Mouse (Mus musculus): ENCODE measurements at regions not wholly inside any gene's neighbourhood (a gene's known extent, or its start where the extent isn't known, plus 50 kb on each side); places are given as distances from the start of the nearest gene placed in this dataset.

DNA sequence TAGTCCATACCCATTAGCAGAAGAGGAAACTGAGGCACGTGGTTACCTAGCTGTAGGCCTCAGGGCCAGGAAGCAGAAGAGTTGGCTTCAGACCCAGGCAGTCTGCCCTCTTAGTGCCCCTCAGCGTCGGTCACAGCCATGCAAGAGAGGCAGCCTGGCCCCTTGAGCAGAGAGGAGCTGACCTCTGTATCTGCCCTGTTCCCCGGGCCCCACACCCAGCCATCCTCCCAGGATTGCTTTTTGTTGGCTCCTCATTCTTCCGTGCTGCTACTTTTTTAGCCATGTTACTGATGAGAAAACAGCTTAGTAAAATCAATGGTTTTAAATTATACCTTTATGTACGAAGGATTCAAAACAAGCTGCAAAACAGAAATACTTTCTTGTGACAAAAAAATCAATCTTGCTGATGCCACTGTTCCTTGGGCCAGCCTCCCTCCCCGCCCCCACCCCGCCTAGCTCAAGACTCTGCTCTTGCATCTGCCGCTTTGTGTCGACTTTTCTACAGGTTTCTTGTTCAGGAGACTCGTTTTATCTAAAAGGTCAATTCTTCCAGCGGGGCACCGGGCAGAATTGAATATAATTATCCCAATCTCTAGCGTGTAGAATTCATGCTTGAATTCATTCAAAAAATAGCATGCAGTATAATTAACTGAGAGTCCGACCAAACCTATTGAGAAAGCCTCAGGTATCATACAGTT lies 70.8 kb downstream of the Sall1 start:
- Histone ChIP-seq H3K4me3 (replicated peaks; ENCODE audit: extremely low read depth, low read depth, low read length) (no peak overlapping the region), H3K4me1 (ENCODE audit: control insufficient read depth, insufficient read depth, low read length) (no peaks in the 10 kb centered on the region)
- TF ChIP-seq CTCF (IDR thresholded peaks at IDR 0.05; ENCODE audit: insufficient read depth, low read length) (no peak), POLR2A (IDR thresholded peaks at IDR 0.05; ENCODE audit: borderline replicate concordance, extremely low read depth, low read depth, low read length) (no peak)
- WGBS: 65% methylated on average over 15 of the region's 15 CpGs
- no peak for DNase-seq

DNA sequence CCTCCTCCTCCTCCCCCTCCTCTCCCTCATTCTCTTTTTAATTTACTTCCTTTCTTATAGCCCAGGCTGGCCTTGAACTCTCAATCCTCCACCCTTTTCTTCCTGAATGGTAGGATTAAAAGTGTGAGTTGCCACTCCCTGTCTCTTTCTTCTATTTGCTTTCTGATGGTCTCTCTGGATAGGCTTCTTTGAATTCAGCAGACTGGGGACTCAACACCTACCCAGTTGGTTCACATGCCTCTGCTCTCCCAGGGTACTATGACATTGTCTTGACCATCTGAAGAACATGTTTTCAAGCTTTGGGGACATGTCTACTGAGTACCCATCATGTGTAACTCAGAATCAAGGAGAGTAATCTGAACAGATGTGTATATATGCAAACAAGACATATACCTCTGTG lies 85.1 kb downstream of the Sall1 start:
- TF ChIP-seq CTCF (IDR thresholded peaks at IDR 0.05; ENCODE audit: insufficient read depth, low read length): no peak
- TF ChIP-seq POLR2A (IDR thresholded peaks at IDR 0.05; ENCODE audit: borderline replicate concordance, extremely low read depth, low read depth, low read length): no peak
- no peak for DNase-seq
- no peak overlapping the region for H3K4me3 ChIP-seq (replicated peaks; ENCODE audit: extremely low read depth, low read depth, low read length)
- H3K4me1 ChIP-seq (ENCODE audit: control insufficient read depth, insufficient read depth, low read length): no peaks in the 10 kb centered on the region

DNA sequence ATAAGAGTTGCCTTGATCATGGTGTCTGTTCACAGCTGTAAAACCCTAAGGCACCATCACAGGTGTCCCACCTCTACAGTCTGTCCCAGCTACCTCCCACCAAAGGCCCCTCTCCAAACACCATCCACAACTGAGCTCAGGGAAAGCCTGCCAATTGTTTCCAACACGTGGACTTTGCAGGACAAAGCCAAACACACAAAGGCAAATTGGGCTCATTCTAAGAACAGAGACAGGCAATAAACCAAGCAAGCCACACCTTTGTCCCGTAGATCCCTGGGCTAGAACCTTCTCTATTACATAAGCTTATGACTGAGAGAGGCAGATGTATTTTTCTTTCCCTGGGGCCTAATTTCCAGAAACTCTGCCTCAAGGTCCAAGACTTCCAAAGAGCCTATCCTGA lies 90.8 kb downstream of the Sall1 start:
- DNase-seq: no peak
- no peak overlapping the region for H3K4me3 ChIP-seq (replicated peaks; ENCODE audit: extremely low read depth, low read depth, low read length)
- TF ChIP-seq POLR2A (IDR thresholded peaks at IDR 0.05; ENCODE audit: borderline replicate concordance, extremely low read depth, low read depth, low read length) (no peak), CTCF (IDR thresholded peaks at IDR 0.05; ENCODE audit: insufficient read depth, low read length) (no peak)
- 66% methylated on average over 2 of the region's 2 CpGs for WGBS
- no peaks in the 10 kb centered on the region for H3K4me1 ChIP-seq (ENCODE audit: control insufficient read depth, insufficient read depth, low read length)

DNA sequence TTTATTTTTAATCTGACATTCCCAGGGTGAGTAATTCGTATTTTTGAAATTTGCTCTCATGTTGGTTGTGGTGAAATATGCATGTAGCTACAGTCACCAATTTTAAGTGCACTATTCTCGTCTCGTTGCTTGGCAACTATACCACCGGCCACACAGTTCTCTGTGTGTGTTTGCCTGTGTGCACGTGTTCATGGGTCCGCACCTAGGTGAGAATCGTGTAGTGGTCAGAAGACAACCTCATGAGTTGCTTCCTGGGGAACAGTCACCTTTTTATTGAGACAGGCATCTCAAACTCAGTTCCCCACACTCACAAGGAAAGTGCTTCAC lies 92.2 kb downstream of the Sall1 start:
- TF ChIP-seq POLR2A (IDR thresholded peaks at IDR 0.05; ENCODE audit: borderline replicate concordance, extremely low read depth, low read depth, low read length): no peak
- no peak for TF ChIP-seq CTCF (IDR thresholded peaks at IDR 0.05; ENCODE audit: insufficient read depth, low read length)
- Histone ChIP-seq H3K4me3 (replicated peaks; ENCODE audit: extremely low read depth, low read depth, low read length) (no peak overlapping the region), H3K4me1 (ENCODE audit: control insufficient read depth, insufficient read depth, low read length) (no peaks in the 10 kb centered on the region)
- 70% methylated on average over 7 of the region's 7 CpGs for WGBS
- no peak for DNase-seq

DNA sequence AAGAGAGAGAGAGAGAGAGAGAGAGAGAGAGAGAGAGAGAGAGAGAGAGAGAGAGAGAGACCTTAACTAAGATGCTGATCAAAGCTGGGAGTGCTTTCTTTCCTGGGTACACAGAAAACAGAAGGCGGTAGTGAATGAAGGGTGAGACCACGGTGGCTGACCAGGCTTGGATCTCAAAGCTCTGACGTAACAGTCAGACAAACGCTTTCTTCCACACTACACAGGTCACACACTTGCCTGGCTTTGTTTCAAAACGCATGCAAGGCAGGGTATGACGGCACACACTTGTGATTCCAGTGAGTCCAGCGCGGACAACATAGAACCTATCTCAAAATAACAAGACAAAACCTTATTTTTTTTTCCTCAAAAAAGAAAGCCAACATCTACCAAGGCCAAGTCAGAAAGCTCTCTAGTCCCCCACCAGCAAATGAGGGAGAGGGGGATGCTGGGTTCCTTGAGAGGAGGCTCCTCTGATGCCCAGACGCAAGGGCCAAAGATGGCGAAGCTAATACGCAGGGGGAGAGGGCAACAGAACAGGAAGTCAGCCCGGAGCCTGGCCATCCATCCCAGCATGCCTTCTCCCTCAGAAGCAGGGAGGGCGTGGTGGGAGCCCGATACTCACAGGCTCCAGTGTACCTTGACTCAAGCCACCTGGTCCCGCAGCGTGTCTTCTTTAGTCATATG lies 92.7 kb downstream of the Sall1 start:
- DNase-seq: no peak
- 74% methylated on average over 16 of the region's 16 CpGs for WGBS
- no peak for TF ChIP-seq CTCF (IDR thresholded peaks at IDR 0.05; ENCODE audit: insufficient read depth, low read length)
- TF ChIP-seq POLR2A (IDR thresholded peaks at IDR 0.05; ENCODE audit: borderline replicate concordance, extremely low read depth, low read depth, low read length): no peak
- H3K4me3 ChIP-seq (replicated peaks; ENCODE audit: extremely low read depth, low read depth, low read length): no peak overlapping the region
- no peaks in the 10 kb centered on the region for H3K4me1 ChIP-seq (ENCODE audit: control insufficient read depth, insufficient read depth, low read length)

DNA sequence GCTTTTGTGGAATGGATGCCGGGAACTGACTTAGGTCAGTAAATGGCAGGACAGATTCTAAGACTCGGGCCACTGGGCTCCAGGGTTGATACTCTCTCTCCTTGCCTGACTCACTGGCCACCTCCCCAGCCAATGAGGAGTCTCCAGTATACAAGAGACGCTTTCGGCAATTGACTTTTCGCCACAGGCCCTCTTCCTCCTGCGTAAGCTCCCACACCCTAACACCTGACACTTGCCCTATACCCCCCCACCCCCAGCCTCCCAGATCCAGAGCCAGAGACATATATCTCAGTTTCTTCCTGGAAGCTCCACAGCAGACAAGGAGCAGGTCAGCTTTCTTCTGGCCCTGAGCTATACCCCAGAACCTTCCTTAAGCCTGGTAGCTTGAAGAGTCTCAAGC lies 94.0 kb downstream of the Sall1 start:
- DNase-seq: no peak
- H3K4me3 ChIP-seq (replicated peaks; ENCODE audit: extremely low read depth, low read depth, low read length): no peak overlapping the region
- 93% methylated on average over 6 of the region's 6 CpGs for WGBS
- TF ChIP-seq CTCF (IDR thresholded peaks at IDR 0.05; ENCODE audit: insufficient read depth, low read length) (no peak), POLR2A (IDR thresholded peaks at IDR 0.05; ENCODE audit: borderline replicate concordance, extremely low read depth, low read depth, low read length) (no peak)
- H3K4me1 ChIP-seq (ENCODE audit: control insufficient read depth, insufficient read depth, low read length): no peaks in the 10 kb centered on the region

DNA sequence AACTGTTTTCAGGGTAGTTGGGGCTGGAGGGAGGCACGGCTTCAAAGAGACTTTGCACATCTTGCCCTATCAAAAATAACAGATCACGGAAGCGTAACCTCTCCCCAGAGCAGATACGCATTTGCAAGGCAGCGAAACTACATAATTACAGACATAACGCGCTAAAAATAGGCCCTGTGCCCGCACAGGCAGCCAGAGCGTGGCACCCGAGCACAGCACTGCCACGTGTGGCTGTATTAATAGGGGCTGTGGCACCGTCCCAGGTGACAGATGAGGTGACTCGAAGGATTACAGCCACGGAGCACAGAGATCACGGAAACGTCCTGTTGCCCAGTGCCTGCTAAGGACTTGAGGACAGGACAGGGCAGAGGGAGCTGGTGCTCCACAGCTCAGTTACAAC lies 95.0 kb downstream of the Sall1 start:
- Histone ChIP-seq H3K4me3 (replicated peaks; ENCODE audit: extremely low read depth, low read depth, low read length) (no peak overlapping the region), H3K4me1 (ENCODE audit: control insufficient read depth, insufficient read depth, low read length) (no peaks in the 10 kb centered on the region)
- no peak for TF ChIP-seq POLR2A (IDR thresholded peaks at IDR 0.05; ENCODE audit: borderline replicate concordance, extremely low read depth, low read depth, low read length)
- DNase-seq: no peak
- 80% methylated on average over 16 of the region's 16 CpGs for WGBS

DNA sequence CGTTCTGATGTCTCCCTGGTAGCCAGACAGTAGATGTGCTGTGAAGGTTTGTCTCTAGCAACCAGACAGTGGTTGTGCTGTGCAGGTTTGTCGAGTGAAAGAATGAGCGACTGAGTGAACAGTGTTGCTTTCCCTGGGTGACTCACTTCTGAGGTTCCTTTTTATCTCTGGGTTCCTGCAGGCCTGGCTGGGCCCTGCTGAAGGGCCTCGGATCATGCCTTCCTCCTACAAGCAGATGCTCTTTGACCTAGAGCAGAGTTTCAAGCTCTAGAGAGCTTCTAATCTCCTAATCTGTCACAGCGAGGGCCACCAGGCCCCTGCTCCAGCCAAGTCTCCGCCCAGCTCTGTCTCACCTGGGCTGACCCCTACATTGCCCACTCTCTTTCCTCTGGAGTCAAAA lies 95.6 kb downstream of the Sall1 start:
- Histone ChIP-seq H3K4me1 (ENCODE audit: control insufficient read depth, insufficient read depth, low read length) (no peaks in the 10 kb centered on the region), H3K4me3 (replicated peaks; ENCODE audit: extremely low read depth, low read depth, low read length) (no peak overlapping the region)
- TF ChIP-seq CTCF (IDR thresholded peaks at IDR 0.05; ENCODE audit: insufficient read depth, low read length) (no peak), POLR2A (IDR thresholded peaks at IDR 0.05; ENCODE audit: borderline replicate concordance, extremely low read depth, low read depth, low read length) (no peak)
- DNase-seq: no peak
- WGBS: 61% methylated on average over 6 of the region's 6 CpGs

DNA sequence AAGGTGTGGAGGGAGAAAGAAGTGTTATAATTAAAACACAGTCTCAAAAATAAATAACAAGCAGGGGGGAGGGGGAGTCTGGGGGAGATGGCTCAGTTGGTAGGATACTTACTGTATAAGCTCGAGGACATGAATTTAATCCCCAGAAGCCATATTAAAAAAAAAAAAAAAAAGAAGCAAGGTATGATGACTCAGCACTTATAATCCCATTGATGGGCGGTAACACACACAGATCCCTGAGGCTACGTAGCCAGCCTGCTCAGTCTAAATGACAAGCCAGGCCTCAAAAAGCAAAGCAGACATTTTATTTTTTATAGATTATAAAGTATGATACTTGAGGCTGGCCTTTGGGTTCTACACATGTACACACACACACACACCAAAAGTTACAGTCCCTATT lies 96.6 kb downstream of the Sall1 start:
- no peak overlapping the region for H3K4me3 ChIP-seq (replicated peaks; ENCODE audit: extremely low read depth, low read depth, low read length)
- no peak for TF ChIP-seq POLR2A (IDR thresholded peaks at IDR 0.05; ENCODE audit: borderline replicate concordance, extremely low read depth, low read depth, low read length)
- TF ChIP-seq CTCF (IDR thresholded peaks at IDR 0.05; ENCODE audit: insufficient read depth, low read length): no peak
- 66% methylated on average over 3 of the region's 3 CpGs for WGBS
- no peaks in the 10 kb centered on the region for H3K4me1 ChIP-seq (ENCODE audit: control insufficient read depth, insufficient read depth, low read length)
- no peak for DNase-seq

DNA sequence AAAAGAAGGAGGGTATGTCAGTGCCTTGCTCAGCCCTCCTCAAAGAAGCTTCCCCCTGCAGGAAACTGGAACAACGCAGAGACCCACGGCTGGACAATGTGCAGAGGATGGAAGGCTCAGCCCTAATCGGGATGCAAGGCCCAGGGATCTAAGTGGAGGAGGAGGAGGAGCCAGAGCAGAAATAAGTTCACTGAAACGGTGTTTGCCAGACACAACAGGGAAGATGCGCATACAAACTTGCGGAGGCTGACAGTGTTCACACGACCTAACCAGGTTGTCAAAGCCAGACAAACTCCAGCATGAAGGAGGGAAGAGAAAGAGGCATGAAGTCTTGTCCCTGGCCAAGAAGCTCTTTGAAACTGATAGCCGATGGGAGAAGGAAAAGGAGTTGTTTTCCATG lies 98.3 kb downstream of the Sall1 start:
- DNase-seq: no peak
- TF ChIP-seq CTCF (IDR thresholded peaks at IDR 0.05; ENCODE audit: insufficient read depth, low read length) (no peak), POLR2A (IDR thresholded peaks at IDR 0.05; ENCODE audit: borderline replicate concordance, extremely low read depth, low read depth, low read length) (no peak)
- H3K4me3 ChIP-seq (replicated peaks; ENCODE audit: extremely low read depth, low read depth, low read length): no peak overlapping the region
- 51% methylated on average over 8 of the region's 8 CpGs for WGBS
- no peaks in the 10 kb centered on the region for H3K4me1 ChIP-seq (ENCODE audit: control insufficient read depth, insufficient read depth, low read length)

All from lung, adult 2 months (tissue).